Mouse (Mus musculus) B cell, adult (primary cell): ENCODE measurements around the gene Gsdmc4. TPM values are rescaled to one million over a fixed set of nuclear protein-coding genes. Genes with fewer than 3 reads are reported as not detected.

Experiments used
- total RNA-seq: library from RNA; stranded (reverse); gene quantifications from 4 replicates; pipeline ENCODE4 v1.2.4, GENCODE M21; 2023; ENCODE audit not compliant: inconsistent age

The Gsdmc4 gene
- 0.24 TPM in 1 of 4 replicates, not detected in the others for total RNA-seq

GRCm38 (mm10) chr15:63912197-63912596 is at the start of gene Gsdmc4:
Gene Gsdmc4, minus strand, starts transcription at chr15:63912297.

GRCm38 (mm10) chr15:63878458-63878857 is 33.6 kb downstream of the Gsdmc4 start, which contains the start of gene Gsdmc3:
Gene Gsdmc3, minus strand, starts transcription at chr15:63878558.

Other genes starting within 250 kb of the Gsdmc4 start
- 0.27 TPM in 1 of 4 replicates, not detected in the others for gene Gsdmc2, start 67.1 kb downstream of the Gsdmc4 start, total RNA-seq
- 0.27 TPM in 1 of 4 replicates, not detected in the others for gene Gsdmc3, start 33.7 kb downstream of the Gsdmc4 start, total RNA-seq
- gene Fam49b, start 148.2 kb upstream of the Gsdmc4 start, total RNA-seq = 271 to 289 TPM (median 274 TPM) in 4 replicates